Mouse (Mus musculus): ENCODE results near the gene Slc18b1. TPM values are rescaled to one million over a fixed set of nuclear protein-coding genes. Genes with fewer than 3 reads are reported as not detected.

Gene Slc18b1
- polyA plus RNA-seq (2012; ENCODE audit: low replicate concordance), result 0.29 and 1.0 TPM in 2 replicates

DNA sequence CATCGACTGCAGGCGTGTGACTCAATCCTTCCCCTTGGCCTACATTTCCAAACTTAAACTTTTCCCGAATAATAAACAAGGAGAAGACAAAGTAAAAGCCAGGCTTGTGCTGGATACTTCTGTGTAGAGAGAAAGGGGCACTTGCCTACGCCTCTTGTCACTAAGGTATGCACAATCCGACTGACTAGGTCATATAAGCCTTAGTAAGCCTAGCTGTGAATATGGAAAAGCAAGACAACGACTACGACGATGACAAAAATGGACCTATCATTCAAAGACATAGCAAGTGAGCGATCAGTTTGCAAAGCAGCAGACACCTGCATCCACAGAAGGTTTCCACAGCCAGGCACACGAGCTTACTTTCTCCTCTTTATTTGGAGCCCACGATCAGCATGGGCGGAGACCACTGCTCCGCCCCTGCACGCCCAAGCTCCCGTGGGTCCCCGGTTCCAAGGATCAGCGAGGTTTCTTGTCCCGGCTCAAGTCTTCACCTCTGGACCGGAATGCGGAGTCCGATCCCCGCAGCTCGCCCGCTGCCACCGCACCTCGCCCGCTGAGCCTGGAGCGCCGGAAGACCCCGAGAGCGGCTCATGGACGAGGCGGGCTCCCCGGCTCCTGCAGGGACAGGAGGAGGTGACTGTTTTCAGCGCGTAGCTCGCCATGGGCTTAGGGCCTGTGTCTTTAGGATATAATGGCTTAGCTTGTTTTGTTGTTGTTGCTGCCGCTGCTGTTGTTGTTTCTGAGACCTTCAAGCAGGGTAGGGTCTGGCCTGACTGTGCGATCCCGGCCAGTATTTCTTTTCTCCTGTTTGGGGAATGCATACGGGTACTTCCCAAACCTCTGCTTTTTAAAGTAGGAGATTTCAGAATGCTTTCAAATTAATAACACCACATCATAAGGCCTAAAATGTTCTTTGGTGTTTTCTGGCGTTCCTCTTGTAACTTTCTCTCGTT is at the start of gene Slc18b1:
Slc18b1 (plus strand) TSS at position 436 of the 953 bp plus-strand sequence.

DNA sequence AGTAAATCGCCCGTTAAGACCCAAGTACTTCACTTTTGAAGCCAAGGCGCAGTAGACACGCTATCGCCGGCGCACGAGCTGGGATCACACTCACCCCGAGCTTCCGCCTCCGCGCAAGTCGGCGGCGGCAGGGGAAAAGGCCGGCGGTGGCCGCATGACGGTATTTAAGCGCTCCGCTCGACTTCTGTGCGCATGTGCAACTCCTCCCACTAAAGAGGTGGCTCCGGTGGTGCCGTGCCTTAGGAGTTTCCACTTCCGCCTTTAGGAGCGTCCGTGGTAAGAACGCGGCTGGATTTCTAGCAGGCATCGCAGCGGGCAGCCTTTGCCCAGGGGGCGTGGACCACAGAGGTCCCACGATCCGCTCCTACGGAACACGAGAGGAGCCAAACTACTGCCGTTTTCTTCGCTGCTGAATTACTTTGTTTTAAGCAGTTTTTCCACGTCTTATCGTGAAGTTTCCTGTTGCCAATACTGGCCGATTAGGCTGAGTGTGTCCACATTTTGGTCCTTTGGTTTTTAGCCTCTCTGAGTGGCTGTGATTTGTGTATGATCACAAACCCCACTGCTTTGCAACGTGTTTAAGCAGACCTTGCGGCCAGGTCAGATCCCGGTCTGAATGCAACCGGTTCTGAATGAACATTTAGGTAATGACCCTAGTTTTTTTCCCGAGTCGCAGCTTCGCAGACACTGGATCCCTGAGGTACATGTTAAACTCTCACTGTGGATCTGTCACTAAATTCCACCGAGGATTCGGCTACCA is 9.5 kb upstream of the Slc18b1 start, which contains the start of gene Rps12:
Rps12 (minus strand) TSS at position 214 of the 760 bp plus-strand sequence.

DNA sequence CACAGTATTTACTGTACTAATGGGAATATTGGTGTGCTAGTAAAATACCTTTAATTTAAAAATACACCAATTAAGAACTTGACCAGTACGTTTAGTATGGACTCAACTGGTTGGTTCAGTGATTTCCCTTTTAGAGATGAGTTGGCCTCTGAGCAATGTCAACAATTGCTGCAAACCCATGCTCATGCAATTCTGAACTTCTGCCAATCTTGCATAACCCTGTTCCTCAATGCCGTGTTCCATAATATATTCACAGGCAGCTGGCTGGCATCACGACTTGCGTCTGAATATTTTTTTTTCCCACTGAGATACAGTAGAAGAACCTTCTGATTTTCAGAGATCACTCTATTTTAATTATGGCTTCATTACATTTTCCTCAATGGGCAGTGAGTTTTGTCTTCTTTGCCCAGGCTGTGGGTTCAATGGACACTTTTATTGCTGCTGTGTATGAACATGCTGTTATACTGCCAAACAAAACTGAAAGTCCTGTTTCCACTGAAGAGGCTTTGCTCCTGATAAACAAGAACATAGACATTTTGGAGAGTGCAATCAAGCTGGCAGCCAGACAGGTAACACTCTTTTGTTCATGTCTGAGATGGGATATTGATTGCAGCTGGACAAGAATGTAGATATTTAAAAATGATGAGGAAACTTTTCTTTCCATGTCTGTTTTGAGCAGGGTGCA is 54.6 kb downstream of the Slc18b1 start, which contains the start of gene Vnn3:
Vnn3 (plus strand) TSS at position 235 of the 685 bp plus-strand sequence.

Other genes with a start within 250 kb of the Slc18b1 start
- 112 and 1,195 TPM in 2 replicates for gene Rps12, start 9.7 kb upstream of the Slc18b1 start, polyA plus RNA-seq (2012; ENCODE audit: low replicate concordance)
- gene Vnn3, start 54.5 kb downstream of the Slc18b1 start, polyA plus RNA-seq (2012; ENCODE audit: low replicate concordance), result 0.17 and 0.43 TPM in 2 replicates
- not detected in 2 replicates for gene Vnn1, start 97.7 kb downstream of the Slc18b1 start, polyA plus RNA-seq (2012; ENCODE audit: low replicate concordance)
- not detected in 2 replicates for gene Taar1, start 123.4 kb downstream of the Slc18b1 start, polyA plus RNA-seq (2012; ENCODE audit: low replicate concordance)
- gene Taar2, start 141.6 kb downstream of the Slc18b1 start, polyA plus RNA-seq (2012; ENCODE audit: low replicate concordance), result not detected in 2 replicates
- gene Taar3, start 152.6 kb downstream of the Slc18b1 start, polyA plus RNA-seq (2012; ENCODE audit: low replicate concordance), result not detected in 2 replicates
- gene Taar4, start 163.5 kb downstream of the Slc18b1 start, polyA plus RNA-seq (2012; ENCODE audit: low replicate concordance), result not detected in 2 replicates
- gene Taar5, start 173.7 kb downstream of the Slc18b1 start, polyA plus RNA-seq (2012; ENCODE audit: low replicate concordance), result not detected in 2 replicates
- not detected in 2 replicates for gene Taar6, start 188.7 kb downstream of the Slc18b1 start, polyA plus RNA-seq (2012; ENCODE audit: low replicate concordance)
- gene Taar7a, start 196.5 kb downstream of the Slc18b1 start, polyA plus RNA-seq (2012; ENCODE audit: low replicate concordance), result not detected in 2 replicates
- not detected in 2 replicates for gene Taar7b, start 203.0 kb downstream of the Slc18b1 start, polyA plus RNA-seq (2012; ENCODE audit: low replicate concordance)
- gene Taar7d, start 230.2 kb downstream of the Slc18b1 start, polyA plus RNA-seq (2012; ENCODE audit: low replicate concordance), result not detected in 2 replicates
- not detected in 2 replicates for gene Taar7e, start 240.6 kb downstream of the Slc18b1 start, polyA plus RNA-seq (2012; ENCODE audit: low replicate concordance)

Data from hematopoietic multipotent progenitor cell, adult 10-12 weeks (in vitro differentiated cells).